Mouse (Mus musculus) spleen, adult 2 months (tissue): ENCODE measurements around the gene Fdps.

ENCODE experiments used
- CTCF ChIP-seq: fragments of 200-500 bp; IDR thresholded peaks from 2 replicates; pipeline ENCODE4 v1.5.1; 2011; ENCODE audit warnings: mild to moderate bottlenecking, inconsistent platforms; ENCODE audit not compliant: insufficient read depth, insufficient read length, insufficient replicate concordance; ENCODE audit errors: extremely low read depth
- POLR2A ChIP-seq: fragments of 200-500 bp; IDR thresholded peaks from 2 replicates; pipeline ENCODE4 v1.6.1; 2011; ENCODE audit warnings: low read depth, low read length, inconsistent platforms

DNA sequence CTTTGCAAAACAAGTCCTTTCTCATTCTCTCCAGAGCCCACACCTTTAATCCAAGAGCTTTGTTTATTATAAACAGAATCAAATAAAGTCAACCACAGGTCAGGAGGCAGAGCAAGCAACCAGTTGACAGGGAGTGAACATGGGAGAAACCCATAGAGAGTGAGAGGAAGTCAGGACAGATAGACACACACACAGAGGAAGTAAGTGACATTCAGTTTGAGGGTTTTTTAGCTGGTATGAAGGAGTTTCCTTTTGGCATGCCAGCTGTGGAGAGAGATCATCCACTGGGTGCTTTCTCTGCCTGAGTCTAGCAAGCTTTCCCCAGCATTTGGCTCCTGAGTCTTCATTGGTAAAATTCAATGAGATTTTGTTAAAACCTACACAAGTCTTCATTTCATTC is 5.1 kb upstream of the Fdps start:
- no peak for TF ChIP-seq CTCF
- TF ChIP-seq POLR2A, result no peak
